Mouse (Mus musculus) cerebellum, adult 9-10 months (tissue): ENCODE measurements around the gene Pfn3.
A peak's percentile ranks its signal among the peaks of the same experiment; 100 is the strongest.

Experiments used
- DNase-seq: peaks from one replicate; pipeline ENCODE4 v3.0.0; 2022

Pfn3 gene

GRCm38 (mm10) chr13:55391626-55392029 lies 23.4 kb downstream of the Pfn3 start:
- DNase-seq, result no peak

DNA sequence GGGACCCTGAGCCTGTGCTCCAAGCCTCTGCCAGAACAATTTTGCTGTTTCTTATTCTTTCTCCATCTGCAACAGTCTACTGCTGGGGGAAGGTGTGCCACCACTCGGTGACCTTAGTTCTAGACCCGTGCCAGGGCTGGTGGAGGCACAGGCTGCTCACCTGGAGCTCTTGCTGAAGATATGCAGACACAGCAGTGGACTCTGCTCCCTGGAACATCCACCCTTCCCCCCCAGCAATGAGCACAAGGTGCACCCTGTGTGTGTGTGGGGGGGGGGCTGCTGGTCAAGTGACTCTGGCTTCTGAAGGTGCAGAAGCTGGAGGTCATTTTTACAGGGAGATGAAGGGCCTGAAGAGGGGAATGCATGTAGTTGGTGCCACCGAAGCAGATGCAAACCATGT lies 24.4 kb downstream of the Pfn3 start:
- DNase-seq, result no peak

DNA sequence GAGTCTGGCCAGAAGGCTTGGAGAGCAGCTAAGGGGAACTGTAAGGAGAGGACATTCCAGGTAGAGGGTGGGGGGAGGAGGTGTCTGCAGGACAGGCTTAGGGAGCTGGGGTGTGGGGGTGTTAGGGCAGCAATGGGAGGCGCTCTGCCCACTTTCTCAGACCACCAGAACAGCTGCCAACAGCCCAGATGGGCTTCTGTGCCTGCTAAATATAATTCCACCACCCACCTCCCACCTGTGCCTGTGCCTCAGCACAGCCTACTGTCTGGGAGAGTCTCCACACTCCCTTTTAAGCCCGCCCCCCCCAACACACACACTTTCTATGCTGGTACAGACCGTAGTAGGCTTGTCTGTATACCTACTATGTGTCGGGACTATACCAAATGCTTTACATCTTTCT lies 33.2 kb downstream of the Pfn3 start:
- DNase-seq, result no peak

DNA sequence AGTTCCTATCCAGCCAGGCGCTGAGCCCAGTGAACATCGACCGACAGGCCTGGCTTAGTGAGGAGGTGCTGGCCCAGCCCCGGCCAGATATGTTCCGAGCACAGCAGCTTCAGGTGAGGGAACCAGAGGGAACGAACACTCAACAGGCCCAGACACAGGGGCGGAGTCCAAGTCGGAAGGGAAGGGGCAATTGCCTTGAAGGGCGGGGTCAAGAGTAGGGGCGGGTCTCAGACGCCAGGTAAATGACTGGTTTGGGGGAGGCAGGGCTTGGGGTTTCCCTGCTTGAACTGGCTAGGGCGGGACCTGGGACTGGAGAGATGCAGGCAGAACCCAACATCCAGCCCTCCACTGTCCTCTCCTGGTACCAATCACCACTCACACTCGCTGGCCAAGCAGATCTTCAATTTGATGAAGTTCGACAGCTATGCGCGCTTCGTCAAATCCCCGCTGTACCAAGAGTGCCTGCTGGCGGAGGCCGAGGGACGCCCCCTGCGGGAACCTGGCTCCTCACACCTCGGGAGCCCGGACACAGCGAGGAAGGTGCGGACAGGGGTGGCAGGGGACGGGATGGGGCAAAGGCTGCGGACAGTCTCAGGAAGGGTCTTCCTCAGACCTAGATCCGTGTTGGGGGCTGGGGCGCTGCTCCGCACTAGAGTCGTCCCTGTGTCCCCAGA lies 36.0 kb downstream of the Pfn3 start:
- no peak for DNase-seq

- DNase-seq, result no peak
Observed at GRCm38 (mm10) chr13:55375877-55376276, 39.2 kb downstream of the Pfn3 start.

- no peak for DNase-seq
Observed at GRCm38 (mm10) chr13:55374206-55374924, 40.7 kb downstream of the Pfn3 start.

DNA sequence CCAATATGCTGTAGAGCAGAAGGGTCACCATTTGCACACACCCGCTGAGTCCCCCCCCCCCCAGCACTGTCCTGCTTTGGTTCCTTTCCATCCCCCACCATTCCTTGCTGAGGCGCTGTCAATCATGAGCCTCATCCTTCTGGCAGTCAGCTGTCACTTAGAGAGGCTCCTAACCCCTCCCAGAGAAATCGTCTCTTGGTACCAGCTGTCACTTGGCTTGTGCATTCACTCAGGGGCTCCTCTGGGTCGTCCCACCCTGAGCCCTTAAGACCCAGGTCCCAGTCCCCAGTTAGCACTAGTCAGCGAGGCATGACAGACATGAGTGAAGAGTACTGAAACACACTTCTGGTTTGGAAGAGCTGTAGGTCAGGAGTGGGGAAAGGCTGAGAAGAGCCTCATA lies 43.3 kb downstream of the Pfn3 start:
- DNase-seq, result no peak

- peak; percentile 39 for DNase-seq
Observed at GRCm38 (mm10) chr13:55371007-55371681, 43.9 kb downstream of the Pfn3 start.

DNA sequence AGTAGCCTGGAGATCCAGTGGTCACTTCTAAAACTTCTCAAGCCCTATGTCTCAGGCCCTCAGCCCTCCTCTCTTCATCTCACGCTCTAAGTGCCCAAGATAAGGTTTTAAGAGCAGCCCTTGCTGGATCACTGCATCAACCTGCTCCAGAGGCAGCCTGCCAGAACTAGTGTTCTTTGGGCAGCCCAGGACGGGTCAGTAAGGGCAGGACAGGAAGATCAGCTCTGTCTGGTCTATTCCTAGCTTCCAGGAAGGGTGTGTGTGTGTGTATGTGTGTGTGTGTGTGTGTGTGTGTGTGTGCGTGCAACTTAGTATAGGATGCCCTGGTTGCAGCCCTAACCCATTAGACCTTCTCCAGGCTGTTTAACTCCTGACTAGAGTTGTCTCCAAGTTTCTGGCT lies 44.8 kb downstream of the Pfn3 start:
- DNase-seq, result no peak

- DNase-seq, result no peak
Observed at GRCm38 (mm10) chr13:55369531-55370114, 45.4 kb downstream of the Pfn3 start, which contains the start of gene Rgs14. TSS of gene Rgs14 (plus strand) at chr13:55369732.

- no peak for DNase-seq
Observed at GRCm38 (mm10) chr13:55368401-55368800, 46.6 kb downstream of the Pfn3 start.
